Mouse (Mus musculus) forebrain, embryonic 16.5 days (tissue): ENCODE results near the gene Cope. TPM values are rescaled to one million over a fixed set of nuclear protein-coding genes. Genes with fewer than 3 reads are reported as not detected.

Experiments
- ATAC-seq: fragments of 200-750 bp; cut with Nextera tagmentation; 2 replicates; pipeline ENCODE4 v1.8.0; 2017; ENCODE audit warnings: mild to moderate bottlenecking, moderate library complexity
- H3K27ac ChIP-seq: fragments of 300-500 bp; sonication (generic); 2 replicates; pipeline ENCODE4 v1.5.1; 2014; ENCODE audit warnings: low read length, control low read depth
- H3K27me3 ChIP-seq: fragments of 300-500 bp; sonication (generic); replicated peaks from 2 replicates; pipeline ENCODE4 v1.6.1; 2014; ENCODE audit warnings: low read length; ENCODE audit not compliant: control insufficient read depth, insufficient read depth
- H3K36me3 ChIP-seq: fragments of 300-500 bp; sonication (generic); 2 replicates; pipeline ENCODE4 v1.6.1; 2014; ENCODE audit not compliant: control insufficient read depth, insufficient read depth
- H3K4me1 ChIP-seq: fragments of 300-500 bp; sonication (generic); replicated peaks from 2 replicates; pipeline ENCODE4 v1.6.1; 2014; ENCODE audit warnings: low read length; ENCODE audit not compliant: control insufficient read depth, insufficient read depth
- H3K4me2 ChIP-seq: fragments of 300-500 bp; sonication (generic); 2 replicates; pipeline ENCODE4 v1.6.1; 2014; ENCODE audit warnings: mild to moderate bottlenecking, low read length, control low read depth
- H3K4me3 ChIP-seq: fragments of 300-500 bp; sonication (generic); replicated peaks from 2 replicates; pipeline ENCODE4 v1.5.1; 2014; ENCODE audit warnings: mild to moderate bottlenecking, low read length, control low read depth
- H3K9ac ChIP-seq: fragments of 300-500 bp; sonication (generic); replicated peaks from 2 replicates; pipeline ENCODE4 v1.6.1; 2014; ENCODE audit warnings: low read depth, low read length, control low read depth
- H3K9me3 ChIP-seq: fragments of 300-500 bp; sonication (generic); 2 replicates; pipeline ENCODE4 v1.6.1; 2016; ENCODE audit warnings: low read length; ENCODE audit not compliant: control insufficient read depth
- WGBS: fragments of 180-500 bp; shearing (Covaris S2); extraction: QIAGEN DNeasy Blood & Tissue Kit; methylation state at CpG from one replicate; pipeline ENCODE4 v1.1.7; 2014; 5-methylcytosine and 5-hydroxymethylcytosine counted together
- polyA plus RNA-seq: library from polyadenylated mRNA; unstranded; fragments of >200 nt; fragmentation: Nextera tagmentation; extraction: Ambion mirVana; gene quantifications from 2 replicates; pipeline ENCODE4 v1.2.1, GENCODE M21; 2015

Gene Cope
- polyA plus RNA-seq, 1 experiment from 2014 or later: 270 TPM

- peak overlapping the region; percentile 94 for H3K4me2 ChIP-seq
- H3K9ac ChIP-seq: peak overlapping the region; percentile 80
- H3K9me3 ChIP-seq: no peaks in the 10 kb centered on the region
- H3K27me3 ChIP-seq: no peaks in the 10 kb centered on the region
- H3K4me3 ChIP-seq: peak overlapping the region; percentile 99
- no peaks in the 10 kb centered on the region for H3K36me3 ChIP-seq
- no peak overlapping the region for H3K27ac ChIP-seq
- no peak for ATAC-seq
- peaks cover 33% of the 10 kb centered on the region for H3K4me1 ChIP-seq
- WGBS: 28% methylated on average over 3 of the region's 3 CpGs
These were observed 49.7 kb downstream of the Cope start for GRCm38 (mm10) chr8:70352000-70352384.

- peak overlapping the region; percentile 94 for H3K4me2 ChIP-seq
- H3K9me3 ChIP-seq: no peaks in the 10 kb centered on the region
- peak overlapping the region; percentile 81 for H3K27ac ChIP-seq
- peak overlapping the region; percentile 80 for H3K9ac ChIP-seq
- H3K27me3 ChIP-seq: no peaks in the 10 kb centered on the region
- WGBS: 0% methylated on average over 64 of the region's 64 CpGs
- peak; percentile 49 for ATAC-seq
- H3K4me3 ChIP-seq: peak overlapping the region; percentile 99
- peaks cover 33% of the 10 kb centered on the region for H3K4me1 ChIP-seq
- H3K36me3 ChIP-seq: no peaks in the 10 kb centered on the region
These were observed 50.4 kb downstream of the Cope start for GRCm38 (mm10) chr8:70352657-70353151.

GRCm38 (mm10) chr8:70353194-70353817, 51.0 kb downstream of the Cope start, which contains the start of gene Upf1:
Gene Upf1, minus strand, starts transcription at chr8:70353278.
- H3K4me2 ChIP-seq: peak within 1 kb of the TSS; percentile 94
- H3K9me3 ChIP-seq: no peaks in the 10 kb centered on the region
- H3K36me3 ChIP-seq: no peaks in the 10 kb centered on the region
- under 1% methylated on average over 62 of the region's 69 CpGs for WGBS
- ATAC-seq: peak; percentile 86
- peak within 1 kb of the TSS; percentile 99 for H3K4me3 ChIP-seq
- no peaks in the 10 kb centered on the region for H3K27me3 ChIP-seq
- H3K9ac ChIP-seq: peak within 1 kb of the TSS; percentile 80
- H3K4me1 ChIP-seq: peaks cover 32% of the 10 kb centered on the region
- H3K27ac ChIP-seq: peak within 1 kb of the TSS; percentile 83

GRCm38 (mm10) chr8:70354004-70354403, 51.7 kb downstream of the Cope start:
- 68% methylated on average over 4 of the region's 4 CpGs for WGBS
- Histone ChIP-seq H3K4me2 (peak overlapping the region; percentile 65), H3K9me3 (no peaks in the 10 kb centered on the region), H3K4me1 (peaks cover 30% of the 10 kb centered on the region), H3K4me3 (peak overlapping the region; percentile 99; the same call in 1 of the 2 replicates), H3K9ac (peak overlapping the region; percentile 56), H3K27me3 (no peaks in the 10 kb centered on the region), H3K27ac (peak overlapping the region; percentile 83; the same call in 1 of the 2 replicates), H3K36me3 (no peaks in the 10 kb centered on the region)
- ATAC-seq: no peak; the same call in 1 of the 2 replicates

GRCm38 (mm10) chr8:70356111-70356510, 53.8 kb downstream of the Cope start:
- no peak overlapping the region for H3K27ac ChIP-seq
- peaks cover 19% of the 10 kb centered on the region for H3K4me1 ChIP-seq
- no peak for ATAC-seq
- H3K27me3 ChIP-seq: no peaks in the 10 kb centered on the region
- H3K9me3 ChIP-seq: no peaks in the 10 kb centered on the region
- no peak overlapping the region for H3K9ac ChIP-seq
- no peaks in the 10 kb centered on the region for H3K36me3 ChIP-seq
- no peak overlapping the region for H3K4me3 ChIP-seq
- H3K4me2 ChIP-seq: no peak overlapping the region
- 85% methylated on average over 1 of the region's 1 CpGs for WGBS

- Histone ChIP-seq H3K4me1 (no peaks in the 10 kb centered on the region), H3K27me3 (no peaks in the 10 kb centered on the region), H3K27ac (no peak overlapping the region), H3K9ac (no peak overlapping the region), H3K9me3 (no peaks in the 10 kb centered on the region), H3K4me3 (no peak overlapping the region), H3K36me3 (no peaks in the 10 kb centered on the region), H3K4me2 (no peak overlapping the region)
- 21% methylated on average over 3 of the region's 3 CpGs for WGBS
- ATAC-seq: no peak
These were observed 57.1 kb downstream of the Cope start for GRCm38 (mm10) chr8:70359411-70359810.

GRCm38 (mm10) chr8:70360769-70361168, 58.5 kb downstream of the Cope start:
- 59% methylated on average over 4 of the region's 4 CpGs for WGBS
- no peak for ATAC-seq
- H3K4me1 ChIP-seq: no peaks in the 10 kb centered on the region
- no peak overlapping the region for H3K4me3 ChIP-seq
- no peak overlapping the region for H3K27ac ChIP-seq
- H3K9me3 ChIP-seq: no peaks in the 10 kb centered on the region
- no peak overlapping the region for H3K9ac ChIP-seq
- H3K4me2 ChIP-seq: no peak overlapping the region
- H3K36me3 ChIP-seq: no peaks in the 10 kb centered on the region
- H3K27me3 ChIP-seq: no peaks in the 10 kb centered on the region

GRCm38 (mm10) chr8:70361484-70362032, 59.2 kb downstream of the Cope start:
- no peak overlapping the region for H3K4me2 ChIP-seq
- H3K4me3 ChIP-seq: no peak overlapping the region
- no peaks in the 10 kb centered on the region for H3K9me3 ChIP-seq
- no peaks in the 10 kb centered on the region for H3K36me3 ChIP-seq
- no peaks in the 10 kb centered on the region for H3K27me3 ChIP-seq
- no peak overlapping the region for H3K9ac ChIP-seq
- H3K27ac ChIP-seq: no peak overlapping the region
- ATAC-seq: no peak
- 75% methylated on average over 10 of the region's 10 CpGs for WGBS
- no peaks in the 10 kb centered on the region for H3K4me1 ChIP-seq
